In genomic region chr11:78983539-78983938, GRCm38 (mm10) we compare ENCODE assay signal across 10 mouse cellular contexts. TPM values are rescaled to one million over a fixed set of nuclear protein-coding genes. Genes with fewer than 3 reads are reported as not detected.
DNase-seq lines count a peak whose midpoint lies in the region; ATAC-seq and TF ChIP-seq lines count a peak whose summit lies in the region.
"Had no signal": no experiment of that assay in that cellular context is flagged by ENCODE, and none has a peak within 500 bp of the region (broad histone marks: within the 10 kb centered on the region; RNA-seq: fewer than 3 reads in every experiment).

No protein-coding gene starts in this region.

- H3K27ac ChIP-seq in heart, embryonic 15.5 days = 0 out of 2 replicates have a peak overlapping the region, but pooled peaks have one; percentile 58
- peak overlapping the region; percentile 76 for H3K27ac ChIP-seq in thymus, adult 2 months (ENCODE audit: control insufficient read depth, insufficient read depth, low read length)
- 0 out of 2 replicates have a peak overlapping the region, but pooled peaks have one; percentile 23 for H3K27ac ChIP-seq in intestine, embryonic 15.5 days
- peak overlapping the region; percentile 73 for H3K27ac ChIP-seq in stomach, postnatal 0 days (replicated peaks)
- no peak overlapping the region for H3K27ac ChIP-seq in midbrain, embryonic 14.5 days (replicated peaks; ENCODE audit: low read depth, low read length)
- H3K27ac ChIP-seq: neural tube, embryonic 12.5 days had no signal

- peaks cover 9% of the 10 kb centered on the region for H3K4me1 ChIP-seq in heart, embryonic 15.5 days (replicated peaks)
- peaks cover 30% of the 10 kb centered on the region for H3K4me1 ChIP-seq in thymus, adult 2 months (replicated peaks; ENCODE audit: control insufficient read depth, insufficient read depth, low read length)
- H3K4me1 ChIP-seq in intestine, embryonic 15.5 days (replicated peaks) = peaks cover 10% of the 10 kb centered on the region; the same call in 1 of the 2 replicates
- peaks cover 2% of the 10 kb centered on the region; the same call in 1 of the 2 replicates for H3K4me1 ChIP-seq in stomach, postnatal 0 days (replicated peaks; ENCODE audit: control insufficient read depth, insufficient read depth)
- no peaks in the 10 kb centered on the region for H3K4me1 ChIP-seq in midbrain, embryonic 14.5 days (ENCODE audit: control insufficient read depth, insufficient read depth, low read length)
- H3K4me1 ChIP-seq: neural tube, embryonic 12.5 days had no signal

- TF ChIP-seq EP300 in stomach, postnatal 0 days (optimal IDR thresholded peaks at IDR 0.05) = no peak

- no peaks in the 10 kb centered on the region for H3K36me3 ChIP-seq in heart, embryonic 15.5 days
- no peaks in the 10 kb centered on the region for H3K36me3 ChIP-seq in thymus, adult 2 months (ENCODE audit: control insufficient read depth, insufficient read depth, low read length)
- H3K36me3 ChIP-seq in intestine, embryonic 15.5 days = no peaks in the 10 kb centered on the region
- H3K36me3 ChIP-seq in stomach, postnatal 0 days (ENCODE audit: control insufficient read depth, insufficient read depth, low read length) = no peaks in the 10 kb centered on the region
- no peaks in the 10 kb centered on the region for H3K36me3 ChIP-seq in midbrain, embryonic 14.5 days (ENCODE audit: control insufficient read depth, insufficient read depth, low read length)
- H3K36me3 ChIP-seq: neural tube, embryonic 12.5 days had no signal

- no peak for TF ChIP-seq POLR2A in thymus, adult 2 months (IDR thresholded peaks at IDR 0.05; ENCODE audit: control insufficient read depth, extremely low read depth, insufficient read depth, low read length, poor library complexity)

- H3K4me2 ChIP-seq in heart, embryonic 15.5 days = peak overlapping the region; percentile 56
- peak overlapping the region; percentile 38 for H3K4me2 ChIP-seq in intestine, embryonic 15.5 days (replicated peaks)
- H3K4me2 ChIP-seq in stomach, postnatal 0 days (replicated peaks; ENCODE audit: low read depth) = peak overlapping the region; percentile 53
- no peak overlapping the region for H3K4me2 ChIP-seq in midbrain, embryonic 14.5 days (ENCODE audit: low read length)
- H3K4me2 ChIP-seq: neural tube, embryonic 12.5 days had no signal

- no peak for TF ChIP-seq CTCF in thymus, adult 2 months (IDR thresholded peaks at IDR 0.05; ENCODE audit: borderline replicate concordance, control insufficient read depth, extremely low read depth, insufficient read depth, low read length, poor library complexity)
- no peak for TF ChIP-seq CTCF in stomach, postnatal 0 days (IDR thresholded peaks at IDR 0.05; ENCODE audit: low read depth)

- no peaks in the 10 kb centered on the region for H3K27me3 ChIP-seq in heart, embryonic 15.5 days
- H3K27me3 ChIP-seq in thymus, adult 2 months (ENCODE audit: control insufficient read depth, insufficient read depth, low read length) = no peaks in the 10 kb centered on the region
- H3K27me3 ChIP-seq in intestine, embryonic 15.5 days (replicated peaks) = no peaks in the 10 kb centered on the region
- H3K27me3 ChIP-seq in stomach, postnatal 0 days (ENCODE audit: control insufficient read depth, insufficient read depth, low read length) = no peaks in the 10 kb centered on the region
- no peaks in the 10 kb centered on the region for H3K27me3 ChIP-seq in midbrain, embryonic 14.5 days (ENCODE audit: control insufficient read depth, insufficient read depth, low read length)
- H3K27me3 ChIP-seq: neural tube, embryonic 12.5 days had no signal

- ATAC-seq in heart, embryonic 15.5 days (replicated peaks; ENCODE audit: insufficient number of reproducible peaks, insufficient read depth, low FRiP score, low read depth) = no peak
- ATAC-seq in intestine, embryonic 15.5 days = no peak
- no peak for ATAC-seq in stomach, postnatal 0 days (ENCODE audit: low FRiP score, low TSS enrichment)
- ATAC-seq in midbrain, embryonic 14.5 days (ENCODE audit: low FRiP score, low TSS enrichment) = no peak

- H3K9ac ChIP-seq in heart, embryonic 15.5 days = peak overlapping the region; percentile 12; the same call in 1 of the 2 replicates
- H3K9ac ChIP-seq in intestine, embryonic 15.5 days = no peak overlapping the region
- peak overlapping the region; percentile 38 for H3K9ac ChIP-seq in stomach, postnatal 0 days (ENCODE audit: low read length)
- H3K9ac ChIP-seq in midbrain, embryonic 14.5 days (replicated peaks; ENCODE audit: low read length) = no peak overlapping the region
- H3K9ac ChIP-seq: neural tube, embryonic 12.5 days had no signal

- no peak for DNase-seq in heart, adult 18-20 months
- DNase-seq in thymus, adult 2 months = peak; percentile 35
- DNase-seq in thymus, postnatal 10 days (ENCODE audit: low spot score in 2 of 2) = no peak
- DNase-seq in stomach, postnatal 0 days (ENCODE audit: low spot score) = peak; percentile 15
- no peak for DNase-seq in midbrain, embryonic 14.5 days
- no peak for DNase-seq in frontal cortex, postnatal 14 days (ENCODE audit: low spot score in 2 of 2)
- DNase-seq: kidney, postnatal 4 days had no signal

- no peaks in the 10 kb centered on the region for H3K9me3 ChIP-seq in heart, embryonic 15.5 days (replicated peaks)
- H3K9me3 ChIP-seq in intestine, embryonic 15.5 days = no peaks in the 10 kb centered on the region
- H3K9me3 ChIP-seq in stomach, postnatal 0 days (ENCODE audit: control insufficient read depth, low read length) = no peaks in the 10 kb centered on the region
- no peaks in the 10 kb centered on the region for H3K9me3 ChIP-seq in midbrain, embryonic 14.5 days (ENCODE audit: control insufficient read depth, low read length)
- H3K9me3 ChIP-seq: neural tube, embryonic 12.5 days had no signal

- WGBS in heart, embryonic 15.5 days = 80% methylated on average over 7 of the region's 7 CpGs
- WGBS in thymus, adult 2 months = 8% methylated on average over 7 of the region's 7 CpGs
- WGBS in intestine, embryonic 15.5 days = 79% methylated on average over 7 of the region's 7 CpGs
- 82% methylated on average over 7 of the region's 7 CpGs for WGBS in stomach, postnatal 0 days
- 79% methylated on average over 7 of the region's 7 CpGs for WGBS in midbrain, embryonic 14.5 days

- peak overlapping the region; percentile 48 for H3K4me3 ChIP-seq in heart, embryonic 15.5 days
- H3K4me3 ChIP-seq in thymus, adult 2 months (ENCODE audit: control insufficient read depth, insufficient read depth, low read length) = peak overlapping the region; percentile 50
- peak overlapping the region; percentile 24; the same call in 1 of the 2 replicates for H3K4me3 ChIP-seq in intestine, embryonic 15.5 days (replicated peaks)
- peak overlapping the region; percentile 40 for H3K4me3 ChIP-seq in stomach, postnatal 0 days (ENCODE audit: low read depth, low read length)
- H3K4me3 ChIP-seq in midbrain, embryonic 14.5 days (replicated peaks; ENCODE audit: low read depth, low read length) = no peak overlapping the region
- H3K4me3 ChIP-seq: neural tube, embryonic 12.5 days had no signal

RNA-seq across cellular contexts. Expression of gene Lgals9, which starts 1.2 kb away (rescaled TPM):
- polyA plus RNA-seq in heart, embryonic 15.5 days (2015; fragmentation: Nextera tagmentation; extraction: Ambion mirVana) = 54.4 and 86.9 TPM in 2 replicates
- 10 to 100 TPM; 19.5 to 22.5 TPM for total RNA-seq in heart, adult 18-20 months (2021)
- polyA plus RNA-seq in thymus, adult 2 months (2012; rRNA removed) = 589 and 601 TPM in 2 replicates
- polyA plus RNA-seq in intestine, embryonic 15.5 days (2015; fragmentation: Nextera tagmentation; extraction: Ambion mirVana) = 71.1 and 73.1 TPM in 2 replicates
- polyA plus RNA-seq in stomach, postnatal 0 days (2015; fragmentation: Nextera tagmentation; extraction: Ambion mirVana) = 412 and 435 TPM in 2 replicates
- 3.7 and 13.7 TPM in 2 replicates for polyA plus RNA-seq in midbrain, embryonic 14.5 days (2014; fragmentation: Nextera tagmentation; extraction: Ambion mirVana)

Comparison
In these comparisons a context has a peak if more than half of its experiments do, and no peak if none do; other contexts are left out.
1. DNase-seq: peak in thymus, adult 2 months (single experiment) and stomach, postnatal 0 days (single experiment); none in heart, adult 18-20 months (0 of 2), thymus, postnatal 10 days (0 of 2), midbrain, embryonic 14.5 days (single experiment) and frontal cortex, postnatal 14 days (0 of 2).
2. H3K9ac ChIP-seq: peak in heart, embryonic 15.5 days (single experiment) and stomach, postnatal 0 days (single experiment); none in intestine, embryonic 15.5 days (single experiment) and midbrain, embryonic 14.5 days (single experiment).